9 mouse cellular contexts compared by ENCODE assay signal in genomic region chr1:182682591-182683252, GRCm38 (mm10).
DNase-seq lines count a peak whose midpoint lies in the region; ATAC-seq and TF ChIP-seq lines count a peak whose summit lies in the region.
"Had no signal": no experiment of that assay in that cellular context is flagged by ENCODE, and none has a peak within 500 bp of the region (broad histone marks: within the 10 kb centered on the region; RNA-seq: fewer than 3 reads in every experiment).

No protein-coding gene starts in this region.

- no peak overlapping the region for H3K9ac ChIP-seq in forebrain, embryonic 14.5 days (ENCODE audit: low read length)
- no peak overlapping the region for H3K9ac ChIP-seq in forebrain, embryonic 11.5 days (ENCODE audit: low read length)
- H3K9ac ChIP-seq in hindbrain, postnatal 0 days (replicated peaks; ENCODE audit: low read length) = no peak overlapping the region
- H3K9ac ChIP-seq: limb, embryonic 13.5 days had no signal

- no peak overlapping the region for H3K4me3 ChIP-seq in forebrain, embryonic 14.5 days (ENCODE audit: low read depth, low read length)
- no peak overlapping the region for H3K4me3 ChIP-seq in forebrain, embryonic 11.5 days (ENCODE audit: low read depth, low read length)
- no peak overlapping the region for H3K4me3 ChIP-seq in hindbrain, postnatal 0 days (ENCODE audit: low read length)
- H3K4me3 ChIP-seq: limb, embryonic 13.5 days had no signal

- POLR2A ChIA-PET in Patski (lab: Charles Lee) = no interaction called here

- no peak overlapping the region for H3K27ac ChIP-seq in forebrain, embryonic 14.5 days (ENCODE audit: low read depth, low read length)
- no peak overlapping the region for H3K27ac ChIP-seq in forebrain, embryonic 11.5 days (ENCODE audit: low read depth, low read length)
- H3K27ac ChIP-seq in hindbrain, postnatal 0 days = no peak overlapping the region
- H3K27ac ChIP-seq: limb, embryonic 13.5 days had no signal

- no peak for TF ChIP-seq CTCF in Patski (IDR thresholded peaks at IDR 0.05)
- no peak for TF ChIP-seq CTCF in hindbrain, postnatal 0 days (IDR thresholded peaks at IDR 0.05; ENCODE audit: low read depth)

- peak; percentile 58; the same call in 1 of the 2 replicates for ATAC-seq in forebrain, embryonic 14.5 days
- ATAC-seq in forebrain, embryonic 11.5 days (replicated peaks; ENCODE audit: low FRiP score) = no peak
- ATAC-seq in Patski = peak; percentile 67
- ATAC-seq in hindbrain, postnatal 0 days = peak; percentile 81

- no peaks in the 10 kb centered on the region for H3K27me3 ChIP-seq in forebrain, embryonic 14.5 days (replicated peaks; ENCODE audit: control insufficient read depth, insufficient read depth, low read length)
- H3K27me3 ChIP-seq in forebrain, embryonic 11.5 days (ENCODE audit: control insufficient read depth, insufficient read depth, low read length) = no peaks in the 10 kb centered on the region
- no peaks in the 10 kb centered on the region for H3K27me3 ChIP-seq in Patski
- no peaks in the 10 kb centered on the region for H3K27me3 ChIP-seq in hindbrain, postnatal 0 days (ENCODE audit: insufficient read depth, low read length)
- H3K27me3 ChIP-seq: limb, embryonic 13.5 days had no signal

- in situ Hi-C loops in Patski (cut with MboI; ENCODE audit: low pct_unique_long_range_greater_than_20kb) = no loop called here

- no peak overlapping the region for H3K4me2 ChIP-seq in forebrain, embryonic 14.5 days (ENCODE audit: low read length)
- no peak overlapping the region for H3K4me2 ChIP-seq in forebrain, embryonic 11.5 days (ENCODE audit: low read depth, low read length, severe bottlenecking)
- peak overlapping the region; percentile 14; the same call in 1 of the 2 replicates for H3K4me2 ChIP-seq in hindbrain, postnatal 0 days (ENCODE audit: low read depth, low read length)
- H3K4me2 ChIP-seq: limb, embryonic 13.5 days had no signal

- H3K4me1 ChIP-seq in forebrain, embryonic 14.5 days (ENCODE audit: control insufficient read depth, insufficient read depth, low read length) = no peaks in the 10 kb centered on the region; the same call in 1 of the 2 replicates
- no peaks in the 10 kb centered on the region for H3K4me1 ChIP-seq in forebrain, embryonic 11.5 days (replicated peaks; ENCODE audit: control insufficient read depth, insufficient read depth, low read length)
- H3K4me1 ChIP-seq in hindbrain, postnatal 0 days (ENCODE audit: insufficient read depth, low read length) = peaks cover 9% of the 10 kb centered on the region; the same call in 1 of the 2 replicates

- CTCF ChIA-PET in Patski (lab: Charles Lee) = interaction anchor here (1.0 to 1.4 kb wide), 2 partner anchors 35 to 278 kb away, joined by 3 to 4 read pairs; no protein-coding TSS in a partner anchor

- no peaks in the 10 kb centered on the region for H3K9me3 ChIP-seq in forebrain, embryonic 14.5 days (replicated peaks; ENCODE audit: control insufficient read depth, low read length)
- no peaks in the 10 kb centered on the region for H3K9me3 ChIP-seq in forebrain, embryonic 11.5 days (ENCODE audit: control insufficient read depth, low read length)
- H3K9me3 ChIP-seq in hindbrain, postnatal 0 days (ENCODE audit: low read length) = no peaks in the 10 kb centered on the region
- H3K9me3 ChIP-seq: limb, embryonic 13.5 days had no signal

- peak; percentile 60 for DNase-seq in forebrain, embryonic 14.5 days (ENCODE audit: low spot score)
- DNase-seq in forebrain, embryonic 11.5 days (ENCODE audit: low spot score) = no peak
- DNase-seq in Patski (ENCODE audit: low read depth, low spot score) = peak; percentile 15
- DNase-seq in gastrocnemius, adult 18-20 months (ENCODE audit: low spot score) = peak; percentile 63
- peak; percentile 84 for DNase-seq in hindbrain, postnatal 0 days (ENCODE audit: low spot score)
- peak; percentile 19 for DNase-seq in retina, postnatal 7 days (ENCODE audit: low read depth, low spot score)
- DNase-seq in ovary, postnatal 14 days (ENCODE audit: low spot score) = no peak
- no peak for DNase-seq in embryo, embryonic 9.5 days (ENCODE audit: extremely low spot score)

- no peaks in the 10 kb centered on the region for H3K36me3 ChIP-seq in forebrain, embryonic 14.5 days (ENCODE audit: control insufficient read depth, insufficient read depth, low read length)
- H3K36me3 ChIP-seq in forebrain, embryonic 11.5 days (ENCODE audit: control insufficient read depth, insufficient read depth, low read length) = no peaks in the 10 kb centered on the region
- H3K36me3 ChIP-seq in hindbrain, postnatal 0 days (ENCODE audit: insufficient read depth, low read length) = no peaks in the 10 kb centered on the region
- H3K36me3 ChIP-seq: limb, embryonic 13.5 days had no signal

- WGBS in forebrain, embryonic 14.5 days = 54% methylated on average over 14 of the region's 14 CpGs
- 72% methylated on average over 14 of the region's 14 CpGs for WGBS in forebrain, embryonic 11.5 days
- WGBS in hindbrain, postnatal 0 days = 24% methylated on average over 14 of the region's 14 CpGs

Comparison
In these comparisons a context has a peak if more than half of its experiments do, and no peak if none do; other contexts are left out.
1. DNase-seq: peak in forebrain, embryonic 14.5 days (single experiment), Patski (single experiment), gastrocnemius, adult 18-20 months (single experiment), hindbrain, postnatal 0 days (single experiment) and retina, postnatal 7 days (single experiment); none in forebrain, embryonic 11.5 days (single experiment), ovary, postnatal 14 days (single experiment) and embryo, embryonic 9.5 days (single experiment).